Mouse (Mus musculus) retina, postnatal 7 days (tissue): ENCODE measurements around the gene Mrgprf.

Experiments used
- DNase-seq: peaks from one replicate; pipeline ENCODE4 v3.0.0-alpha.2; 2012; ENCODE audit warnings: low read depth, low spot score

Mrgprf gene

DNA sequence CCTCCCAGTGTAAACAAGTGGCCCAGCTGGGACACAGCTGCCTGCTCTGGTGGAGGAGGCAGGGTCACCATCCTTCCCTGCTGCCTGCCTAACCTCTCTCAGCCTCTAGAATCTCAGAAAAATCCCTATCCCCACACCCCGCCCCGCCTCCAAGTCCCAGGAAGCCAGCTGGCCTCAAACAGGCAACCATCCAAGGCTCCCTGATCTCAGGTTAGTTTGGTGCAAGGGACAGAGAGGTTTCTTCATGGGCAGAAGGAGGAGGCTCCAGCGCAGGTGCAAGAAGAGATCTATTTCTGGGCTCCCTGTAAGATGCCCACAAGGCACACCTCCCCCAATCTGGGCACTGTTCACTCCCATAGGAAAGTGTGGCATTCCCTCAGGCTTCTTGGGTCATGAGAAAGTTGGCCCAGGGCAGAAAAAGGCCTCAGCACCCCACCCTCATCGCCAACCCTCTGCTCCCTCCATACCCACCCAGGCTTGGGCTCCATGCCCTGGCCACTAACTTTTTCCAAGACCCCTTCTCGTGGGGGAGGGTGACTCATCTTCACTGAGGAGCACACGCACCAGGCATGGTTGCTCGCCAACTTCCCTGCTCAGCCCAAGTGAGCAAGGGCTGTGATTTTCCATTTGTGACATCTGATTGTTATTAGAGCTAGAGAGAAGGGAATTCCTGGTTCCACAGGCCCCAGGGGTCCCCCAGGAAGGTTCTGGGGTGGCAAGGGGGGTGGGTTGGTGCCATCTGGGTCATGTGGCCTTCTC, 887 bp upstream of the Mrgprf start:
- no peak for DNase-seq

DNA sequence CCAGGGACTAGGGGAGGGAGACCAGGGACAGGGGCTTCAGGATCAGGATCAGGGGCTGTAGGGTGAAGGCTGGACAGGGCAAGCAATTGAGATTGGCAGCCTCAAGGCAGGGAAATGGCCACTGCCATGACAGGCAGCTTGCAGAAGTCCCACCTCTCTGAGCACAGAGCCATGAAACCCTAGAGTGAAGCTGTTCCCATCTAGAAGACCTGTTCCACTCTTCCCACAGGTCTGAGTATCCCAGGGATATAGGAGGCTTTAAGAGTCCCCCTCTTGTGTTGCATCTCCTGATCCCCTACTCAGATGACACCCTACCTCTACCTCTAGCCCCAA, 346 bp downstream of the Mrgprf start:
- no peak for DNase-seq

DNA sequence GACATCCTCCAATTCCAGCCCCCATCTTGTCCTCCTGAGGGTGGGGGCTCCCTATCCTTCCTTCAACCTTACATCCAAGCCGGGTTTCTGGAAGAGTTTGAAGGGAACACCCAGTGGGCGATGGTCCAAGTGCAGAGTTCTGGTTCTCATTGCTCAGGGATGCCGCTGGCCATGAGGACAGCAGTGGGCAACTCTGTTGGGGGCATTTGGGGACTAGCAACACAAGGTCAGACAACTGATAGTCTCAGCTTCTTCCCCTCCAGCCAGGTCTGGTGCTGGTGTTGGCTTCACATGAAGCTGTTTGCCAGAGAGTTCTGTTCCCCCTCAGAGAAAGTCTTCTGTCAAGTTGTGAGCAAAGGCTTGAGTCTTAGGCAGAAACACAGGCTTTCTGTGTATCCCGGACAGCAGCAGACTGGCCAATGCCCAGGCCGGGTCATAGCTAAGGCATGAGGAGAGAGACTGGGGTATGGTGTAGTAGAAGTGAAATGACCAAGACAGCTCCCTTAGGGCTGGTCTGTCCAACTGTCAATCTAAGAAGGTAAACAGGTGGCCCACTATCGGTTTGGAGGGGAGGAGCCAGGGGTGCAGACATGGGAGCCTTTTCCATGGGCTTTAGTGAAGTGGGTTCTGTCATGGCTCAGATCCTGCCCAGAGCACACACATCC, 845 bp downstream of the Mrgprf start:
- no peak for DNase-seq

DNA sequence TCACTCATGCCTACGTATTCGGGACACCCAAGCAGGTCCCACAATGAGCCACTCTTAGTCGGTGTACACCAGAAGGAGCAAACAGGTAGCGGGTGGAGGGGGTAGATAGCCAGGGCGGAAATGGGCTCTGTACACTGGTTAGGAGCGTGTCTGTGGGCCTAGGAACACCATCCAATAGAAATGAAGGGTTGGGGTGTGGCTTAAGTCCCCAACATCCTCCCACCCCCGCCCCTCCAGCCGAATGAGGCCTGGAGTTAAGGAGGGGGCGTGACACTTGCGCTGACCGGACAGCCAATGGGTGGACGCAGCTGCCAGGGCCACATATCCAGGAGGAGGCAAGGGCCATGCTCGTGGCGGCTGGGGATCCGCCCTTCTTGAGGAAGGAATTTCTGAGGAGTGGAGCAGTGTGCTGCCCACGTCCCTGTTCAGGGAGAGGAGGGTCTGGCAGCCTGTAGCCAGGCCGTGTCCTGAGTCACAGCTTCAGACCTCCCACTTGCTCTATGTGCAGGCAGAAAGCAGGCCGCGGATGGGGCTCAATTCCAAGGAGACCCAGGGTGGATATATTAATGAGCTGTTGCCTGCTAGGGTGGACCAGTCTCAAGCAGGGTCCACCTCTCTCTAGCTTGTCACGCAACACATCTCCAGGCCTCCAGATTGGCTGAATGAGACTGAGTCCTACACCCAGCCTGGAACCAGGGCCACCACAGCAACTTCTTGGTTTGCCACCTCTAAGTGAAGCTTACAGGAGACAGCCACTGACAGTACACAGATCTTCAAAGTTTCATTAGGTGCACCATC, 2.1 kb downstream of the Mrgprf start:
- DNase-seq: no peak

DNA sequence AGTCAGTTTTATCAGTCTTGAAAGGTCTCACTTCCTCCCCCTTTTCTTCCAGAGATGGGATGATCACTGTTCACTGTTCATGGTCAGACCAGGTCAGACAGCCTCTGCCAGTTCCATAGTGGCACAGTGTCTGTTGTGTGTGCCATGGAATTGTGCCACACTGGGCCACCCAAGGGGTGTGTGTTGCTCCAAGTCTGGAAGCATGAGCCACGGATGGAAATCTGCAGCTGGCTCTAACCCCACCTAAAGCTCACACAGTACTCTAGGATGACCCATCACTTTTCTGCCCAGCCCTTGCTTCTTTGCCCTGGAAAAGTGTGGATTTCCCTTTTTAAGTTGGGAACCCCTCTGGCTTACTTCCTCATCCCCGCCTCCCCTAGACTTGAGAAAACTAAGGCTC, 3.5 kb downstream of the Mrgprf start:
- DNase-seq: no peak

DNA sequence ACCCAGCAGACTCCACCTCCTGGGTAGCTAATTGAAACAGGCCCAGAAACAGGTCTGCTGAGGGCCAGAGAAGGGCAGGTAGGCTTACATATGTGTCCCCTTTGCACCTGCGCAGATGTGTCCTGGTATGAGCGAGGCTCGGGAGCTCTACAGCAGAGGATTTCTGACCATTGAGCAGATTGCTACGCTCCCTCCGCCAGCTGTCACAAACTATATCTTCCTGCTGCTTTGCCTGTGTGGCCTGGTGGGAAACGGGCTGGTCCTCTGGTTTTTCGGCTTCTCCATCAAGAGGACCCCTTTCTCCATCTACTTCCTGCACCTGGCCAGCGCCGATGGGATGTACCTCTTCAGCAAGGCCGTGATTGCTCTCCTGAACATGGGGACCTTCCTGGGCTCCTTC, 7.0 kb downstream of the Mrgprf start:
- DNase-seq: no peak

DNA sequence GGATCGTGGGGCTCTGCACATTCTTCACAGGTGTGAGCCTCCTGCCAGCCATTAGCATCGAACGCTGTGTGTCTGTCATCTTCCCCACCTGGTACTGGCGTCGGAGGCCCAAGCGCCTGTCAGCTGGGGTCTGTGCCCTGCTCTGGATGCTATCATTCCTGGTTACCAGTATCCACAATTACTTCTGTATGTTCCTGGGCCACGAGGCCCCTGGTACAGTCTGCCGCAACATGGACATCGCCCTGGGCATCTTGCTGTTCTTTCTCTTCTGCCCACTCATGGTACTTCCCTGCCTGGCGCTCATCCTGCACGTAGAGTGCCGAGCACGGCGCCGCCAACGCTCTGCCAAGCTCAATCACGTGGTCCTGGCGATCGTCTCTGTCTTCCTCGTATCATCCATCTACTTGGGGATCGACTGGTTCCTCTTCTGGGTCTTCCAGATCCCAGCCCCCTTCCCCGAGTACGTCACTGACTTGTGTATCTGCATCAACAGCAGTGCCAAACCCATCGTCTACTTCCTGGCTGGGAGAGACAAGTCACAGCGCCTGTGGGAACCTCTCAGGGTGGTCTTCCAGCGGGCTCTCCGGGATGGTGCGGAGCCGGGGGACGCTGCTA, 7.5 kb downstream of the Mrgprf start:
- no peak for DNase-seq

DNA sequence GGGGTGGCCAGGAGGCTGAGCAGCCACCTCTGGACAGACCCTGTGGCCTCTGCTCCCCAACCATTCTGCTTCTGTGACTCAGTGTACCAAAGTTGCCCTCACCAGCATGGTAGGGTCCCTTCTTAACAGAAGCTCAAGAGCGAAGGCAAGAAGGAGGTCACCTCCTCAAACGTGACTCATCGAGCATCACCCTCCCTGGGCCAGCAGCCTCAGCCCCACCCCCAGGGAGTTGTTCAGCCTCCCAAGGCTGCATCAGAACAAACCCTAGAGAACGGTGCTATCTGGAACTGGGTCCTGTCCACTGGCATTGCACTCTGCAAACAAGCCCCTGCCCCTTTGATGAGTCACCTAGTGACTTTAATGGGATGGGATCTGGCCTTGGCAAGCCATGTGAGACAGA, 8.2 kb downstream of the Mrgprf start:
- DNase-seq: no peak

DNA sequence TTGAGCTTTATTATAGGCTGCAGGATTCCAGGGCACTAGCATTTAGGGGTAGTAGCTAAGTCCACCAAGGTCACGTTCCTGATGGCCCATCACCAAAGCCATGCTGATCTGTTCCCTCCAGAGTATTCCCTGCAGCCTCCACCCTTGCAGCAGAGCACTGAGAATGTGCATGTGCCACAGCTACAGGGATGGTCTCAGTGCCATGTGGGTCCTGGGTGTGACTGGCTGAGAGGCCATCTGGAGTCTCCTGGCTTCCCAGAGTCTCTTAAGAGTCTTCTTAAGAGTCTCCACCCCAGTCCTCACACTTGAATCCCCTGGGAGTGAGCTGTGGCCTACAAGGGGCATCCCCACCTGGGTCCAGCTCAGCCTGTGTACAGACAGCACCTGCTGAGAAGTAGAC, 9.2 kb downstream of the Mrgprf start:
- no peak for DNase-seq

DNA sequence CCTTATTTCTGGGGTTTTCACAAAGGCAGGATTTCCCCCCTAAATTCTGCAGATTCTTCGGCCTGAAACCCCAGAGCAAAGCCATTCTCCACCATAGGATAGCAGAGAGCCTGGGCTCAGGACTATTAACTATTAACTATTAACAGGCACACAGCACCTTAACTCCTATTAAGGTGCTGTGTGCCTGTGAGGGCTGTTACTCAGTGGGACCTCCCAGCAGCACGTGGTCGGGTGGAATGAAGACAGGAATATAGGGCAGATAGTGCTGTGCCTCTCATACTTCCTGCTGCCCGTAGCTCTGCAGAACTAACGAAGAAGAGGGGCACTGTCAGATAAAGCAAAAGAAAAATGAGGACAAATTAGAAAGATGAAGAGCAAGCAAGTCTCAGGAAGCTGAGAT, 9.9 kb downstream of the Mrgprf start:
- DNase-seq: no peak

DNA sequence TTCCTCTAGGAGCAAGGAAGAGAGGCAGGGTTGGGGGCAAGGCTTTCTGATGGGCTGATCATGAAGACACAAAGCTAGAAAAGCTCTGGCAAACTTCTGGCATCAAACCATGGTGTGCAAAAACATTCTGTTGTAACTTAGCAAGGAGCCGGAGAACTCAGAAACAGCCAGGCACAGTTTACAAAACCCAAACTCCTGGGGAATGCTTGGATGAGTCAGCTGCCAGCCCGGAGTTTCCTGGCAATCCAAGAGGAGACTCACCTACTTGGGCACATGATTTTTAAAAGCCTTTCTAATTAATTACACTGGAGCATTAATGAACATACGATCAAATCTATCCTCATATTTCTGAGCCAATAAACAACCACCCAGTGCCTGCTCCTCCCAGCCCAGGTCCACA, 11.5 kb downstream of the Mrgprf start:
- no peak for DNase-seq

DNA sequence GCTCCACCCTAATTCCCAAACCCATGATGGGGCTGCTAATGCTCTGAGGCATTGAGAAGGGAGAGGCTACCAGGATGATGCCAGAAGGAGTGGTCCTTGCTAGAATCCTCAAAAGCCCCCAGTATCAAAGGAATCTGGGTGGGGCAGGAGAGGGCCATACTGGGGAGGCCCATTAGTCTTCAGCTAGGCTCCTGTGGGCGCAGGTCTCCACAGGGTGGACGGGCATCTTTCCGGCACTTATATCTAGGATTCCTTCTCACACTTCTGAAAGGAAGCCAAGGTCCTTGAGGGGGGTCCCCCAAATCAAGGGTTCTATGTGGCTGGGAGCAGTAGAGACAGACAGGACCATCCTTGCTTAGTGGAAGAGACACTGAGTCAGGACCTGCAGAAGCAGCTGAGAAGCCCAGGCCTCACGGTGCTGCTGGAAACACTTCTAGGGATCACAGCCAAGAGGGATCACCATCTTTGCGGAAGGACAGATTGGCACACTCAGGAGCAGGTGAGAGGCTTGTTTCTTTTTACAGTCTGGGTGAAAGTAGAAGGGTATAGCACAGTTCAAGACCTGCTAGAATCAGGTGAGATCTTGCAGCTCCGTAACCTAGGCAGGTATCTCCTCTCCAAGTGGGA, 14.3 kb downstream of the Mrgprf start, which contains the start of gene Mrgprd:
TSS of gene Mrgprd (plus strand) at position 51 of the 627 bp plus-strand sequence.
- no peak for DNase-seq

DNA sequence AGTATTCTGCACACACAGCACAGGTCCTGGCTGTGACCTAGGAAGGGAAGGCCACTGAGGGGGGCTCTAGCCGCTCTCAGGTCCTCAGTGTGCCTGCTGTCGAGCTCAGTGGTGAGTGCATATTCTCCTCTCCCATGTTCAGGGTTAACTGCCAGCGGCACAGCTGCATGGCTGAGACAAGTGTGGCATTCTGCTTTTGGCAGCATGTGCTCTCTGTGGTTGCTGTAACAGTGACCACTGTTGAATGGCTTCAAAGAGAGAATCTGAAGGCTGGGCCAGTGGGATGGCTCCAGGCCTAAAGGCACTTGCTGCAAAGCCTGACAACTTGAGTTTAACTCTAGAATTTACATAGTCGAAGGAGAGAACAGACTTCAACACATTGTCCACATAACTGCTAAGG, 16.9 kb downstream of the Mrgprf start:
- DNase-seq: no peak

DNA sequence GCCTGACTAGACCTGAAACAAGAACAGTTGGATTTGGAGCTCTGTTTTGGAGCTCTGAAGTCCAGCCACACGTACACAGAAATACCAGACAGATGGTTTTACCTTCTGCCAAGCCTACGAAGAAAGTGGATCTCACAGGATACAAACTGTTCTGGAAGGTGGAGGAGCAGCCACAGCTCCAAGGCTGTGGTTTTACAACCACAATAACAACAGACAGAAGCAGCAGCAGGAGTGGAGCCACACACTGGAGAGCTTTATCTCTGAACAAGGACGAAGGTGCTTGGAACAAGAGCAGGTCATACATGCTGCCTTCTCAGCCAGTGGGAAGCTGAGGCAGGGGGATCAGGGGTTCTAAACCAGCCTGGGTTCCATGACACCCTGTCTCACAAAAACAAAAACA, 18.9 kb downstream of the Mrgprf start:
- no peak for DNase-seq

DNA sequence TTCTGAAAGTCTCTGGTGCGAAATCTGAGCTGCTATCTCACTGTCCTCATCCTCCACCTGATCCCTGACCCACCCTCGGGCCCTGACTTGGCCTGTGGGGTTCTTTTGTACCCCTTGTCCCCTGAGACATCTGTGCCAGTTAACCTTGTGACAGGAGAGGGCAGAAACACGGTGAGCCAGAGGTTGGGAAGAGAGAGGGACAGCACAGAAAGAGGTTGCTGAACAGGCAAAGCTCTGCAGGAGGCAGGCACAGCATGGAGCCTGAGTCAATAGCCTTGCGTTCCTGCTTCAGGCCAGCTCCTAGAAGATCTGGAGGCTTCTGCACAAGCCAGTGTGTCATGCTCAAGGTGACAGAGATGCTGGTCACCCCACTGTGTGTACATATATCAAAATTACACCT, 23.0 kb downstream of the Mrgprf start:
- DNase-seq: no peak

DNA sequence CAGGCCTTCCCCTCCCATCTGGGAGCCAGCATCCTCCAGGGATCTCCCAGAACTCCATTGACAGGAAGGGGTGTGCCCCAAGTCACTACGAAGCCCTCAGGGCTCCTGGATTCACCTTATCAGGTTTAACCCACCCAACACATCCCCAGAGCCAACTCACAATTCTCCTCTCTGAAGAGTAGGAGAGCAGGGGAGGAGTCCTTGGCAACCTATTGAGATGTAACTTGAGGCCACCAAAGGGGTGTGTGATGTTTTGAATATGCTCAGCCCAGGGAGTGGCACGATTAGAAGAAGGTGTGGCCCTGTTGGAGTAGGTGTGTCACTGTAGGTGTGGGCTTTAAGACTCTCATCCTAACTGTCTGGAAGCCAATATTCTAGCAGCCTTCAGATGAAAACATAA, 25.1 kb downstream of the Mrgprf start:
- no peak for DNase-seq

DNA sequence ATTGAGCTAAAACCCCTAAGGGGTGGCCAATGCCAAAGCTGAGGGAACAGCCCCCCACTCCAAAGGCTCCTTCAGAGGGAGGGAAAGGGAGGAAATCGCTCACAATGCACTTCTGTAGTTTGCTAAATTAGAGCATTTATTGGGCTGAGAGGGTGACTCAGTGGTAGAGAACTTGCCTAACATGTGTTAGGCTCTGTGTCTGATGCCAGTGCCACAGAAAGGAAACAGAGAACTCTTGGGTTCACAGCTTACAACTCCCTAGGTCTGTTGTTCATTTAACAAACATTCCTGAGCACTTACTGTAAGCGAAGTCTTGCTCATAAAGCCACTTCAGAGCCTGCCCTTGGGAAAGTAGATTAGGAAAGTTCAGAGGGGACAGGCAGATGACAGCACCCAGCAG, 29.4 kb downstream of the Mrgprf start:
- DNase-seq: no peak

DNA sequence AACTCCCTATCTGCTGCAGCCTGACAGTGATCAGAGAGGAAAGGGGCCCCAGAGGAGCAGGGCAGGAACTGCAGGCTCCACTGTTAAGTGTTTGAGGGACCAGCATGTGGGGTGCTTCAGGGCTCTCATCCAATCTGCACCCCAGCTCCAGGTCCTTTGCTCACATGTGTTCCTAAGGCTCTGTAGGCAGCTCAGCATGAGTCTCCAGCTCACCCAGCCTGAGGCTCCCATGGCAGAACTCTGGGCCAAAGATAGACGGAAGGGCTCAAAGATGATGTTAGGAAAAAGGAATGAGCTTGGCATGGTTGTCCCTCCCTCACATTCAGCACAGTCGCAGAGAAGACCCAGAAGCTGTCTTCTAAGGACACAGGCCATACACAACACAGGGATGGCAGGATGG, 30.0 kb downstream of the Mrgprf start:
- DNase-seq: no peak

DNA sequence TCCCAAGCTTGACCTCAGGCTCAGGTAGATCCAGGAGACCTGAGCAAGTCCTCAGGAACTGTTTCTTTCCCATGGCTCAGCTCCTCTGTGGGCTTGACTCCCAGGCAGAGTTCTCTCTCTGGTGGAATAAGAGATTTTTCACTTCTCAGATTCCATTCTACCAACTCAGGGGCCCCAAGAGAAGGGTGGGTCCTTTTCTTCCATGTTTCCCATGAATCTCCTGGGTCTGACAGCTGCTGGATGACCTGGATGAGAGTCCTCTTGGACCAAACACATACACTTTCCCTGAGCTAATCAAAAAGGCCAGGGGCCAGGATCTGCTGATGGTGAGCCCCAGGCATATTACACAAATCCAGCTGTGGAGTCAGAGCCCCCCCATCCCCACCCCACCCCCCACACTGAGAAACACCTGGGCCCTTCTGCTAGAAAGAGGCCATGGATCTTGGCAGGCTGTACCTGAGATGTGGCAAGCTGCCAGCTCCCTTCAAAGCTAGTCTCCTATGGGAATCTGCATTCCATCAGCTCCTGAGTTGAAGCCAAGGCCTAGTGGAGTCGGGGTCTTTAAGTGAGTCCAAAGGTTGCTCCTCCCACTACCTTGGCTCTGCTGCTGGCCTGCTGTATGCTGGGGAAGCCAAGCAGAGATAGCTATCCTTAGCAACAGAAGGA, 31.9 kb downstream of the Mrgprf start:
- DNase-seq: no peak

DNA sequence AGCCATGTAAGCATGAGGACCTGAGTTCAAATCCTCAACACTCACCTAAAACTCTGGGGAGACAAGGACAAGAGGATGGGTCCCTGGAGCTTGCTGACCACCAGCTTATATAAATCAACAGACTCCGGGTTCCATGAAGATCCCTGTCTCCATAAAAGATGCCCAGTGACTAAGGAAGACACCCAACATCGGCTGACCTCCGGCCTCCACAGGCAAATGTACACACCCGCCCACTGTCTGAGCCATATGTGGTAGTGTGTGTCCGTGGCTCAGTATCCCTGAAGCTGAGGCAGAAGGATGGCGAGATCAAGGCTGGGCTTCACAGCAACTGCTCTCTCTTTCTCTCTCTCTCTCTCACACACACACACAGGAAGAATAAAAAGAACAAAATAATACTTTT, 33.3 kb downstream of the Mrgprf start:
- DNase-seq: no peak

DNA sequence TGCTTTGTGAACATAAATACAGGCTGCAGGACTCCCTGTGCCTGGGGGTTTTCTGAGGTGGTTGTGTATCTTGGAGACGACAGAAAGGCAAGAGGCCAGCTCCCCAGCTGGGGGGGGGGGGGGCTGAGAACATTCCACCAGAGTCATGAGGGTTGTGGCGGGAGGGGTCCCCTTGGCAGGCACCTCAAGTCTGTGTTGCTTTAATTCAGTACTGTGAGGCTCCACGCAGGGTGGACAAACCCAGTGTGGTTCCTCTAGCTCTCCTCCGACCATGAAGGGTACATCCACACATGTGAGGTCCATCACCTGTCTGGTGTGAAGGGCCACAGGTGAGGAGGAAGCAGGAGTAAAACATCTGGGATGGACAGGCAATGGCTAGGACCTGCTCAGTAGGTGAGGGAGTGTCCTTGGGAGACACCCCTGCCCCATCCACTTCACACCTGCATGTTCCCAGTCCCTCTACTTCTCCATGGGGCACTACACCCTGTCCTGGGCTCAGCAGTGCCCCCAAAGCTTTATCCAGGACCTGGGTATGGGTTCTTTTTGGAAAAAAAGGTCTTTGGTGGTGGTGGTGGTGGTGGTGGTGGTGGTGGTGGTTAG, 33.9 kb downstream of the Mrgprf start:
- no peak for DNase-seq
